Mouse (Mus musculus): ENCODE data around the gene Rorc. TPM values are rescaled to one million over a fixed set of nuclear protein-coding genes. Genes with fewer than 3 reads are reported as not detected.

Gene Rorc
- polyA plus RNA-seq, 2 experiments from 2014 or later, result 6.5 to 7.4 TPM

GRCm38 (mm10) chr3:94377028-94377923, 4.7 kb downstream of the Rorc start:
- no peak for ATAC-seq

- peak; percentile 29 for ATAC-seq
These were observed 7.4 kb downstream of the Rorc start for GRCm38 (mm10) chr3:94379831-94380510.

- ATAC-seq, result no peak
These were observed 9.7 kb downstream of the Rorc start for GRCm38 (mm10) chr3:94382308-94382707.

DNA sequence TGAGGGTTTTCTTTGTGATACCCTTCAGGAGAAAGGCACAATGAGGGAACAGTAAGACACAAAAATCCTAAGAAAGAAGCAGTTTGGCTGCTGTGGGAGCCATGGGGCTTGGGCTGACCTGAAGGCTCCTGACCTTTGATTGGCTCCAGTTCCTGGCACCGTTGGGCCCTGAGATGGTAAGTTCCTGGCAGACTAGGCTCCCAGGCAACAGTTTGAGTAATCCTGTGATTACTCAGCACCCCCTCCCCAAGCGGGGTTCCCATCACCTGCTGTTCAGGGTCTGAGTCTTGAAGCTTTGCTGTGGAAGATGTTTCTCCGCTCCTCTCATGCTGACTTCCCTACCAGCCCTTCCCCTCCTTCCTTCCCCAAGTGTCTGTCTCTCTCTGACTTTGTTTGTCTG, 10.9 kb downstream of the Rorc start:
- no peak for ATAC-seq

DNA sequence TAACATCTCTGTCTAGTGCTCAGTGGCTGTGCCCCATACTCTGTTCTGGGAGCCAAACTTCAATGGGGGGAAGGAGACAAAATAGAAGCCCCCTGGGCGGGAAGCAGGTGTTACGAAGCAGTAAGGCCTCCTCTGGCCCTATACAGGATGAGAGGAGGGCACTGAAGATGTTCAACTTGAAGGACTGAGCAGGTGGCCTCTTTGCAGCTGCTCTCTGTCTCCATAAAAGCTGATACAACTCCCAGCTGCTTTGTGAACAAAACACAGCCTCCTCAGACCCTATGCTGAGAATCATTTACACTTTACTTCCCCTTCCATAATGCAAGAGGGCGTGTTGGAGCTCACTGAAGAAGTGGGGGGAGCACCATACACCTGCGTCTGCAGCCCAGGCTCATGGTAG, 14.1 kb downstream of the Rorc start:
- ATAC-seq, result no peak

GRCm38 (mm10) chr3:94387391-94387790, 14.8 kb downstream of the Rorc start:
- no peak for ATAC-seq

- ATAC-seq, result peak; percentile 90
These were observed 15.5 kb downstream of the Rorc start for GRCm38 (mm10) chr3:94388047-94388446.

DNA sequence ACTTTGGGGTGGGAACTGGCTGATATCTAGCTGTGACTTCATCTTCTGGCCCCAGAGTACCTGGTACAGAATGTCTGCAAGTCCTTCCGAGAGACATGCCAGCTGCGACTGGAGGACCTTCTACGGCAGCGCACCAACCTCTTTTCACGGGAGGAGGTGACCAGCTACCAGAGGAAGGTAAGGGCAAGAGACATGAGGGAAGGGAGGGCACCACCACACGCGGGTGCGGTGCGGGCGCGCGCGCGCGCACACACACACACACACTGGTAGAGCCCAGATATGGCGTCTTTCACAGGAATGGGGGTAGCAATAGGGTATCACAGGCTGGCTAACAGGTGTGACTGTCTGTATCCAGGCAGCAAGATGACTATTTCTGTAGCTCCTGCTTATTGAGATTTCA, 16.8 kb downstream of the Rorc start:
- no peak for ATAC-seq

GRCm38 (mm10) chr3:94391001-94391400, 18.4 kb downstream of the Rorc start:
- no peak for ATAC-seq

GRCm38 (mm10) chr3:94392128-94392527, 19.5 kb downstream of the Rorc start:
- ATAC-seq, result no peak

- ATAC-seq, result no peak
These were observed 20.5 kb downstream of the Rorc start for GRCm38 (mm10) chr3:94393049-94393448.

DNA sequence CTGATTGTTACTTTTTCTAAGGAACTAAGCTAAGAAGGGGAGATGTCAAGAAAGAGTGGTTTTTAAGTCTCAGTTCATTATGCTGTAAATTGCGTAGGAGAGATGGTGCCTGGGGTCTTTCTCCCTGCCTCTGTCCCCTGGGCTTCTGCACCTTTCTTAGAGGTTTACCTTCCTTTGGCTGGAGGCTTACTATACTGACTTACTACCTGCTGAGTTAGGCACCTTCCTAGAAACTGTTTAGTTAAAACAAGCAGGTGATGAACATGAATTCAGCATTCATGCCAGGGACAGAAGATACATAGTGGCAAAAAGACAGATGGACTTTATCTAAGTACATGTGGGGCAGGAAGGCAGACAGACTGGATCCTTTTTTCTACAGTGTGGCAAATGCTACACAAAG, 23.7 kb downstream of the Rorc start:
- no peak for ATAC-seq

GRCm38 (mm10) chr3:94396851-94397250, 24.3 kb downstream of the Rorc start:
- ATAC-seq, result no peak

DNA sequence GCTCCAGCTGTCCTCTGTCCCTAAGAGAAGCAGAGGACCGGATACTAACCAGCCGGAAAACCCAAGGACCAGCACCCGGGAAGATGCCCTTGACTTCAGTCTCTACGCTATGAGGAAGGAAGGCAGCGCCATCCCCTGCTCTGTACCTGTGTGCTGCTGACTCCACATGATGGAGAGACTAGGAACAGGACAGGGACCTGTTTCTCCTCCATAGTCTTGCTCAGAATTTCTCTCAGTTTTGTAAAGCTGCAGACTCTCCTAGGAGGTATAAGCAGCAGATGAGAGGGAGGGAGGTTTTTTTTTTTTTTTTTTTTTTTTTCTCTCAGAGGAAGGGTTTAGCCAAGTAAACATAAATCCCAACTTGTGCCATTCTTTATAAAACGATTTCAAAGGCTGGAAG, 25.6 kb downstream of the Rorc start, which contains the start of gene Lingo4:
Gene Lingo4 (plus strand): TSS at position 301 of the 400 bp plus-strand sequence.
- ATAC-seq, result no peak

DNA sequence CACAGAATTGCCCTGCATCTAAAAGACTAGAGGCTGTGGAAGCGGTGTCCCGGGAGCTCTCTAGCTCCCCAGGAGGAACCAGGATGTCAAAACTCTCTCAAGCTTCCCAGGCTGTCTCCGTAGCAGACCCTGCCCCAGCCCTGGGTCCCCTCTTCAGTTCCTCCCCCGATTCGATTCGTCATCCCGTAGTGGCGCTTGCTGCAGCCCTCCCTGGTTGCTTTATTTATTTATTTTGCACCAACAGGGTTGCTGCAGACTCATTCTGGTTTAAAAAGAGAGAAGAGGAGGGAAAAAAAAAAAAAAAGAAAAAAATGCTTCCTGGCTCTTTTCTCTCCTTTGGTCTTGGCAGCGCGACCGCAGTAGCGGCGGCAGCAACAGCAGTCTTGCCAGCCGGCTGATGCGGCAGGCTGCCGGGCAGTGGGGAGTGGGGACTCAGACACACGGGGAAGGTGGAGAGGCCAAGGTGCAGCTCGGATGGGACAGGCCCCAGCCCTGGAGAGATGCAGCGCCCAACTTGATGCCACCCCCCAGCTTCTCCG, 26.4 kb downstream of the Rorc start:
- ATAC-seq, result no peak

DNA sequence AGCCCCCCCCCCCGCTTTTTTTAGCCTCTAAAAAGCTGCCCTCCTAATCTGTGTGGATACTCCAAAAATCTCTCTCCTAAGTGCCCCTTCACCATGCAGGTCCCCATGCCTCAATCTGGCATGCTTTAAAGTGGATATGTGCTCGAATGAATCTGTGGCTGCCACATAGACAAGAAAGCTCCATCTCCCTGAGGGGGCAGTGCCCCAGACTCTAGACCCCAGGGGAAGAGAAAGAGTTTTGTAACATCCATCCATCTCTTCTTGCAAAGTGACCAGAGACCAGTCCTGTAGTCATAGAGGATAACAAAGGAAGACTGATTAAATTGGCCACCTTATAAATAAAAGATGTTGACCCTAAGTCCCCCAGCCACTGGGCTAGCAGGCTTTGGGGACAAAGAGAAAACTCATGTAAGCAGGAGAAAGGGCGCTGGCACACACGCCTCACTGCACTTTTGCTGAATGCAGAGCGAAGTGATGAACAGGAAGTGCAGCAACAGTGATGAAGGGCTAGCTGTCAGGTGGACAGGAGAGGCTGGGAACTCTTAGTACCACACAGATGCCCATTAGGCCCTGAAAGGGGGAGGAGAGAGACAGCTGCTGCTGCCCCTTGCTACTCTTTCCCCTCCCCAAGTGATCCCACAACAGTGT, 27.2 kb downstream of the Rorc start:
- ATAC-seq, result no peak

DNA sequence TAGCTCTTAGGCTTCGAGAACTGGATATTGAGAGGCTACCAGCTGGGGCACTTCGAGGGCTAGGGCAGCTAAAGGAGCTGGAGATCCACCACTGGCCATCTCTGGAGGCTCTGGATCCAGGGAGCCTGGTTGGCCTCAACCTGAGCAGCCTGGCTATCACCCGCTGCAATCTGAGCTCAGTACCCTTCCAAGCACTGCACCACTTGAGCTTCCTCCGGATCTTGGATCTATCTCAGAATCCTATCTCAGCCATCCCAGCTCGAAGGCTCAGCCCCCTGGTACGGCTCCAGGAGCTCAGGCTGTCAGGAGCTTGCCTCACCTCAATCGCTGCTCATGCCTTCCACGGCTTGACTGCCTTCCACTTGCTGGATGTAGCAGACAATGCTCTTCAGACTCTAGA, 29.9 kb downstream of the Rorc start:
- ATAC-seq, result no peak

- ATAC-seq, result no peak
These were observed 31.9 kb downstream of the Rorc start for GRCm38 (mm10) chr3:94404366-94405054.

DNA sequence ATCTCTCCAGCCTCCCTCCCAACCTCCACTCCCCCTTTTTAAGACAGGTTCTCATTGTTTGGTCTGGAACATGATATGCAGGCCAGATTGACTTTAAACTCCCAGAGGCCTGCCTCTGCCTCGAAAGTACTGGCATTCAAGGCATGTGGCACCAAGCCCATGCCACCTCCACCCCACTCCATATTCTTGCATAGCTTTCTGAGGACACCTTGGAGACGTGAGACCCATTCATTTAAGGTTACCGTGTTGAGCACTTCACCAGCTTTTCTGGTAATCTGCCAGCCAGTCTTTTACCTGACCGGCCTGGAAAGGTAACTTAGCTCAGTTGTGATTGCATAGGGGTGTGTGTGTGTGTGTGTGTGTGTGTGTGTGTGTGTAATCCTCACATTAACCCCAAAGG, 33.0 kb downstream of the Rorc start:
- ATAC-seq, result no peak

GRCm38 (mm10) chr3:94412530-94412929, 39.9 kb downstream of the Rorc start:
- ATAC-seq, result peak; percentile 2

DNA sequence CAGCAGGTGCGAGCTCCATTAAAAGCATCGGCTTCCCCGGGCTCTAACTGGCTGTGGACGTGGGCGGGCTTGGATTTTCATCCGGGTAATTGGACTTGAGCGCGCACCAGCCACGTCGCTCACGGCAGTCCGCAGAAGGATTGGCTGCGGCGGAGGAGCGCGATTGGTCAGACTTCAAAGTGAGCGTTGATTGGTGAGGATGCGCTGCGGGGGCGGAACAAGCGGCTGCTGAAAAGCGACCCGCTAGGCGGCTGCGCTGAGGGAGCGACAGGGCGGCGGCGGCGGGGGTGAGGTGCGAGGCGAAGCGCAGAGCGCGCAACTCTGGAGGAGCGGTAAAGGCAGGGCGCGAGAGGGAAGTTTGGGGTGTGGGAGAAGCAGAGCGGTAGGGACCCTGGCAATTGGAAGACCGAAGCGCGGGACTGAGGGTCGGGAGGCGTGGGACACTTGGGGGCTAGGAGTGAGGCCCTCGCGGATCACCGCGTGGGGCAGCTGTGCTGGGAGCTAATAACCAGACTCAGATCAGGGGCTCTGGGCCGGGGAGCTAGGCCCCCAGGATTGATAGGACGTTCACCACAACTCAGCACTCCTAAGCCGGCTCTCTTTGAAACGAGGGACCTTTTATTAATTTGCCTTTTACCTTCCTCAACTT, 40.6 kb downstream of the Rorc start, which contains the start of gene Tdrkh:
Gene Tdrkh (plus strand): TSS at position 243 of the 649 bp plus-strand sequence.
- peak; percentile 98 for ATAC-seq

- no peak for ATAC-seq
These were observed 58.4 kb downstream of the Rorc start for GRCm38 (mm10) chr3:94430980-94431379.

All from activated CD4-positive, CD25-positive, alpha-beta regulatory T cell, adult 4 months (primary cell).